Mouse (Mus musculus): Measurements from ENCODE around the gene Gpat2. TPM values are rescaled to one million over a fixed set of nuclear protein-coding genes. Genes with fewer than 3 reads are reported as not detected.
A peak's percentile ranks its signal among the peaks of the same experiment; 100 is the strongest.

Gene Gpat2
- 0.15 and 0.16 TPM in 2 replicates for polyA plus RNA-seq (2015; fragmentation: Nextera tagmentation; extraction: Ambion mirVana)

DNA sequence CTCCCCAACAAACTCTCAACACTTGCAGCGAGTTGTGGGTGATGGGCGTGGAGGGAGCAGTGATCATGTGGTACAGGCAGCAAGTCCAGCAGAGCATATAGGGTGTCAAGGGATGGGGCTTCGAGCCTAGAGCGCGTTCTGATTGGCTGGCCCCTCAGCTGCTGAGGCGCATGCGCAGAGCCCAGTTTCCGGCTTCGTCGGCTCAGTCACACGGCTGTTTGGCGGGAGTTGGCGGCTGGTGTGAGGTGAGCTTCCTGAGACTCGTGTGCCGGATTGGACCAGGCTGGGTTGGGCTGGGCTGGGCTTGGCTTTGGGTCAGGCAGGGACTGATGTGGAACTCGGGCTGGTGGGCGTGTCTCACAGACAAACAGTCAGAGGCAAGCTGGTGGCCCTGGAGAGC lies at the start of gene Gpat2:
Gene Gpat2, plus strand, starts transcription at position 223 of the 400 bp plus-strand sequence.
- no peaks in the 10 kb centered on the region for H3K36me3 ChIP-seq
- no peak for ATAC-seq
- no peak within 1 kb of the TSS for H3K9ac ChIP-seq
- H3K9me3 ChIP-seq: no peaks in the 10 kb centered on the region
- H3K4me1 ChIP-seq (replicated peaks): no peaks in the 10 kb centered on the region
- no peak within 1 kb of the TSS for H3K4me2 ChIP-seq (replicated peaks)
- H3K4me3 ChIP-seq (replicated peaks): no peak within 1 kb of the TSS
- H3K27me3 ChIP-seq (replicated peaks): no peaks in the 10 kb centered on the region
- WGBS: 81% methylated on average over 17 of the region's 17 CpGs
- no peak within 1 kb of the TSS for H3K27ac ChIP-seq

DNA sequence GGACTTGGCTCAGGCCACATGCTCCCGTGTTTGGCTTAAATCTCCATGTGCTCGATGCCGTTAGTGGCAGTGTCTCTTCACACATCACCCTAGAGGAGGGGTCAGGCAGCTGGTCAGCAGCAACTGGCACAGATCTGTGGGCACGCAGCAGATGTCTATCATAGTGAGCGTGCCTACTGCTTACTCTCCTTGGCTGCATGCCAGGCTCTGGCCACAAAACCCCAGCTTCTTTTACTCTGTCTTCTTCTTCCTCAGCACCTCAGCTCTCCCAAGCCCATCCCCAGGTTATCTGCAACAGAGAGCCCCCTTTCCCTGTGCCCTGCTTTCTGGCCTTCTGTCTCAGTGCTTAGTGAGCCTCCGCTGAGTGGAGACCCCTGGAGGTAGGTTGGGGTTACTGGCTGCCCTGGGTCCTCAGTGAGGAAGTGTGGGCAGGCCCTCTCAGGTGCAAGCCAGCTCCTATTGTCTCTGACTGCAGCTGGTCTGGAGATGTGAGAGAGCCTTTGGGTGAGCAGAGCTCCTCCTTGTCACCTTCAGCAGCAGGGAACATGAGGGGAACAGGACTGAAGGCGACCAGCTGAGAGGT lies 49.1 kb upstream of the Gpat2 start:
- WGBS: 55% methylated on average over 7 of the region's 7 CpGs
- Histone ChIP-seq H3K9ac (no peak overlapping the region), H3K27me3 (replicated peaks) (no peaks in the 10 kb centered on the region), H3K4me3 (replicated peaks) (no peak overlapping the region), H3K4me2 (replicated peaks) (no peak overlapping the region), H3K9me3 (no peaks in the 10 kb centered on the region), H3K4me1 (replicated peaks) (peaks cover 15% of the 10 kb centered on the region; the same call in 1 of the 2 replicates), H3K36me3 (no peaks in the 10 kb centered on the region), H3K27ac (no peak overlapping the region)
- ATAC-seq: no peak

DNA sequence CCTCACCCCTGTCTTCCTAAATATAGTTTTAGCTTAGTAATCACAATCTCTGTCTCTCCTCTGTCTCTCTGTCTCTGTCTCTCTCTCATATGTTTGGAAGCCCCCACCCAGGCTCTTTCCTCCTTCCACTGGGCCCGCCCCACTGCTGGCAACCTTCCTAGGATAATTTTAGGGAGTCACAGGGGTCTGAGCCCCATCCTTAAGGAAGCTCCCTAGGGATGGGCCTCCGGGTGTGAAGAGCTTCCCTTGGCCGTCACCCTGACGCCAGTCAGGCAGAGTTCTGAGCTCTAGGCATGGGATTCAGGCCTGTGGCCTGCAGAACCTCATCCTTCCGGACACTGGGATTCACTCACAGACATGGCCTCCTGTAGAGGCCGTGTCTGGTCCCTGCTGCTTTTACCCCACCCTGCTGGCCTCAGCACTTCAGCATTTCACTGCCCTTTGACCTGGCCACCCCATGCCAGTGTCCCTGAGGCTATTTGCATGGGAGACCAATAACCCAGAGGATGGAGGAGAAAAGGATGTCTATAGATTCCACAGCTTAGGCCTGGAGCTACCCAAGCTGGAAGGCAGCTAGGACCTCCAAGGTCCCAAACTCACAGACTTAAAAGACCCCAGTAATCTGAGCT lies 48.5 kb upstream of the Gpat2 start:
- H3K9ac ChIP-seq: no peak overlapping the region
- 76% methylated on average over 6 of the region's 6 CpGs for WGBS
- H3K27me3 ChIP-seq (replicated peaks): no peaks in the 10 kb centered on the region
- H3K27ac ChIP-seq: no peak overlapping the region
- no peak overlapping the region for H3K4me3 ChIP-seq (replicated peaks)
- no peaks in the 10 kb centered on the region for H3K36me3 ChIP-seq
- no peaks in the 10 kb centered on the region for H3K9me3 ChIP-seq
- 0 out of 2 replicates have a peak, but pooled peaks cover 8% of the 10 kb centered on the region for H3K4me1 ChIP-seq (replicated peaks)
- H3K4me2 ChIP-seq (replicated peaks): no peak overlapping the region
- no peak for ATAC-seq

DNA sequence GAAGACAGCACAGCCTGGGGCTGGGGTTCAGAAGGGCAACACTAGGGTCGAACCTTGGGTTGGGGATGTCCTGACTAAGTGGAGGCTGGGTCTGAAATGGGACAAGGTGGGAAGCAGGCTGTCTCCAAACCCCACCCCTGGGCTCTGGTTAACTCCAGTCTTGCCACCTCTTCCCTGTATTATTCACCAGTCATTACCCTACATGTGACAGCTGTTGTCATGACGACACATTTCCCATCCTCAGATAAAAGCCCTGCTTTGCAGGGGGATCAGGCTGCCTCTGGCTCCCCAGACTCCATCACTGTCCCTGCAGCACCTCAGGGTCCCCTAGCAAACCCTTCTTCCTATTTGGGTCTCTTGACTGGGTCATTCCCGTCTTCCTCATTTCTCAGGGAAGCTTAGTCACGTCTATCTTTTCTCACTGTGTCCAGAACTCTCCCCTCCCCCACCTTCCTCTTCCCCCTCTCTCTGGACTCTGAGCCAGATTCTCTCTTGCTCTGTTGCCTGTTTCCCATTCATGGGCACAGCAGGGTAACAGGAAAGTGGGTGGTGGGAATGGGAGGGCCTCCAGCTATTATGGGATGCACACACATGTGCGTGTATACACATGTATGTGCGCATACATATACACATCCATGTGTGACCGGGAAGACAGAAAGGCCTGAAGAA lies 46.9 kb upstream of the Gpat2 start:
- WGBS: 66% methylated on average over 7 of the region's 7 CpGs
- no peak overlapping the region for H3K27ac ChIP-seq
- H3K4me3 ChIP-seq (replicated peaks): no peak overlapping the region
- no peaks in the 10 kb centered on the region for H3K36me3 ChIP-seq
- no peak overlapping the region for H3K9ac ChIP-seq
- H3K27me3 ChIP-seq (replicated peaks): no peaks in the 10 kb centered on the region
- H3K4me2 ChIP-seq (replicated peaks): no peak overlapping the region
- H3K4me1 ChIP-seq (replicated peaks): 0 out of 2 replicates have a peak, but pooled peaks cover 8% of the 10 kb centered on the region
- no peaks in the 10 kb centered on the region for H3K9me3 ChIP-seq
- ATAC-seq: no peak

DNA sequence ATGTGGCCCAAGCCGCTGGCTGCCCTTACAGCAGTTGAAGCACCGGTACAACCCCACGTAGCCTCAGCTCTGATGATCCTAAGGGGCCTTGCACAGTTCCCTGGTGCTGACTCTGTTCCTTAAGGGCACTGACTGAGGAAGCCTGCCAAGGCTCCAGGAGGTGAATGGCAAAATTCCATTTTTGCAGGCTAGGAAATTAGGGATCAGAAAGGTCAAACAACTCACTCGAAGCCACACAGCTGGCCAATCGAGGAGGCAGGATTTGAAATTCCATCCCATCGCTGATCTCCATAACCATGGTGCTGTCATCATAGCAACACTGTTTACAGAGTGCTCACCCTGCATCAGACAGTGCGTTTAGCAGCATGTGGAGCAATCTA lies 46.4 kb upstream of the Gpat2 start:
- 64% methylated on average over 7 of the region's 7 CpGs for WGBS
- Histone ChIP-seq H3K9me3 (no peaks in the 10 kb centered on the region), H3K4me2 (replicated peaks) (no peak overlapping the region), H3K9ac (no peak overlapping the region), H3K27me3 (replicated peaks) (no peaks in the 10 kb centered on the region), H3K27ac (no peak overlapping the region), H3K4me3 (replicated peaks) (no peak overlapping the region), H3K36me3 (no peaks in the 10 kb centered on the region), H3K4me1 (replicated peaks) (0 out of 2 replicates have a peak, but pooled peaks cover 8% of the 10 kb centered on the region)
- ATAC-seq: no peak

DNA sequence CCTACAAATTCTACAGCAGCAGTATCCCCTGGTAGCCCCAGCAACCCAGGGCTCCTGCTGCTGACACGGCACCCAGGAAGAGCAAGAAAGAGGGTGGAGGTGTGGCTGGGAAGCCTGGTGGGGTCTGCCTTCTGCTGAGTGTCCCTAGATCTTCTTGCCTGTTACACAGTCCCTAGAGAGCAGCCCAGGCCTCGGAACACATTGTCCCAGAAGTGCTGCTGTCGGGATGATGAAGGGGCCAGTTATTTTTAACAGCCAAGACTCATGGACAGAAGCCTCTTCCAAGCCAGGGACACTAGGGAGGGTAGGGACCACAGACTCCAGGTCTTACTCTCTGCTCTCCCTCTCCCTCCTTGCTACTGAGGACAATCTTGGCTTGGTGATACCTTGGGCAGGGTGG lies 45.7 kb upstream of the Gpat2 start:
- 64% methylated on average over 3 of the region's 3 CpGs for WGBS
- Histone ChIP-seq H3K36me3 (no peaks in the 10 kb centered on the region), H3K4me3 (replicated peaks) (no peak overlapping the region), H3K9ac (no peak overlapping the region), H3K27ac (no peak overlapping the region), H3K9me3 (no peaks in the 10 kb centered on the region), H3K4me1 (replicated peaks) (0 out of 2 replicates have a peak, but pooled peaks cover 8% of the 10 kb centered on the region), H3K27me3 (replicated peaks) (no peaks in the 10 kb centered on the region), H3K4me2 (replicated peaks) (no peak overlapping the region)
- no peak for ATAC-seq

DNA sequence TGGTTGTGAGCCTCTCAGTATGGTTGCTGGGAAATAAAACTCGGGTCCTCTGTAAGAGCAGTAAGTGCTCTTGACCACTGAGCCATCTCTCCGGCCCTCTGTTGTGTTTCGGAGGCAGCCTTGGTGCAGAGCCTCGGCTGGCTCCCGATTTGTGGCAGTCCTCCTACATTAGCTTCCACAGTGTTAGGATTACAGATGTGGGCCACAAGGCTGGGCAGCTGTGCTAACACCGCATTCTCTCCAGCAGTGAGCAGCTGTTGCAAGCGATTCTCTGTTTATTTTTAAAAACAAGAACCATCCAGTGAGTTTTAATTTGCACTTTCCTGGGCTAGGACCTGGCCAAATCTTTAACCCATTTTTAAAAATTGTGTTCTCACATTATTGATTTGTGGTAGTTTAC lies 41.1 kb upstream of the Gpat2 start:
- H3K27me3 ChIP-seq (replicated peaks): no peaks in the 10 kb centered on the region
- H3K36me3 ChIP-seq: no peaks in the 10 kb centered on the region
- H3K4me2 ChIP-seq (replicated peaks): no peak overlapping the region
- H3K4me3 ChIP-seq (replicated peaks): no peak overlapping the region
- no peak overlapping the region for H3K9ac ChIP-seq
- no peak for ATAC-seq
- no peak overlapping the region for H3K27ac ChIP-seq
- 51% methylated on average over 7 of the region's 7 CpGs for WGBS
- no peaks in the 10 kb centered on the region for H3K9me3 ChIP-seq
- H3K4me1 ChIP-seq (replicated peaks): no peaks in the 10 kb centered on the region

DNA sequence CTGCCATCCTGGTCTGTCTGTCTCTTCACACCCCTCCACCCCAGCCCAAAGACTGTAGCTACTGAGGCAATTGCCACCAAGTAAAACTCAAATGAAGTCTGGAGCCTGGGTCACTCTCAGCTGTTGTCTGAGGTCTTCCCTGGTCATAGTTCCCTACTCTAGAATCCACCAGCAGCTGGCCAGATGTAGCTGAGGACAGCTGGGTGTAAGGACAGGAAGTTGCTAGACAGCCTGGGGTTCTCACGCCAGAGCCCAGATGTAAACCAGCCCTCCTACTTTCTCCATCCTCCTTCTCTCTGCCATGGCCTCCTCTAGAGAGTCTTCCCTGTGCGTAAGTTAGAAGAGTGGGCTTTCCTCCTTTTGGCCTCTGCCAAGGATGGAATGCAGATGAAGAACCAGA lies 37.5 kb upstream of the Gpat2 start:
- peaks cover 3% of the 10 kb centered on the region; the same call in 1 of the 2 replicates for H3K4me1 ChIP-seq (replicated peaks)
- H3K27me3 ChIP-seq (replicated peaks): no peaks in the 10 kb centered on the region
- no peak overlapping the region for H3K9ac ChIP-seq
- no peak overlapping the region for H3K4me2 ChIP-seq (replicated peaks)
- 60% methylated on average over 2 of the region's 2 CpGs for WGBS
- no peaks in the 10 kb centered on the region for H3K9me3 ChIP-seq
- H3K27ac ChIP-seq: no peak overlapping the region
- H3K36me3 ChIP-seq: no peaks in the 10 kb centered on the region
- H3K4me3 ChIP-seq (replicated peaks): no peak overlapping the region
- ATAC-seq: no peak

DNA sequence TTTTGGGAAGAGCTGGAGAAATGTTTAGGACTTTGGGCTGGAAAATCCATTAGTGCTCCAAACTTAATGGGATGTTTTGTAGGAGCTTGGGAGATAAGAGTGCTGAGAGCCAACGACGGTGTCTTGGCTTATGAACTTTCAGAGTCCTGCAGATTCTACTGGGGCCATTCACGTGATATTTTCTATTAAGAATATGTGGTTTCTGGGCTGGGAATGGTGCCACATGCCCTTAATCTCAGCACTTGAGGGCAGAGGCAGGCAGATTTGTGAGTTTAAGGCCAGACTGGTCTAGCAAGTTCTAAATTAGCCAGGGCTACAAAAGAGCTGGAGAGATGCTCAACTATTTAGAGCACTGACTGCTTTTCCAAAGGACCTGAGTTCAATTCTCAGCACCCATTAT lies 34.6 kb upstream of the Gpat2 start:
- ATAC-seq: no peak
- Histone ChIP-seq H3K4me3 (replicated peaks) (no peak overlapping the region), H3K27ac (no peak overlapping the region), H3K36me3 (no peaks in the 10 kb centered on the region), H3K9me3 (no peaks in the 10 kb centered on the region), H3K9ac (no peak overlapping the region), H3K27me3 (replicated peaks) (no peaks in the 10 kb centered on the region), H3K4me1 (replicated peaks) (peaks cover 3% of the 10 kb centered on the region; the same call in 1 of the 2 replicates), H3K4me2 (replicated peaks) (no peak overlapping the region)
- 68% methylated on average over 3 of the region's 3 CpGs for WGBS

DNA sequence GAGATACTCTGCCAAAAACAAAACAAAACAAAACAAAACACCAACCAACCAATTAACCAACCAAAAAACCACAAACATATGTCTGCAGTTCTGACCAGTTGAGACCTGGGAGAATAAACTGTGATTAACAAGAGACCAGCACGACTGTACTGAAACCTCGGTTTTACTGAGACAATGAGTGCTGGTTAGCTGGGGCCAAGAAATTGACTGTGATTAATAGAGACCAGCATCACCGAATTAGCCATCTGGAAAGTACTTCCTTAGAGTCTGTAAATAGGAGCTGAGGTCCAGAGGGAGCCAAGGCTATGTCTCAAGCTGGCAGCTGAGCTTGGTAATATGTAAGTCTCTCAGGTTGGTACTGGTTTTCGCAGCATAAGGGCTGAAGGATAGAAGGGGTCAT lies 34.2 kb upstream of the Gpat2 start:
- H3K9ac ChIP-seq: no peak overlapping the region
- ATAC-seq: no peak
- H3K27ac ChIP-seq: no peak overlapping the region
- H3K36me3 ChIP-seq: no peaks in the 10 kb centered on the region
- 60% methylated on average over 4 of the region's 4 CpGs for WGBS
- H3K4me2 ChIP-seq (replicated peaks): no peak overlapping the region
- peaks cover 3% of the 10 kb centered on the region; the same call in 1 of the 2 replicates for H3K4me1 ChIP-seq (replicated peaks)
- H3K9me3 ChIP-seq: no peaks in the 10 kb centered on the region
- H3K4me3 ChIP-seq (replicated peaks): no peak overlapping the region
- no peaks in the 10 kb centered on the region for H3K27me3 ChIP-seq (replicated peaks)

DNA sequence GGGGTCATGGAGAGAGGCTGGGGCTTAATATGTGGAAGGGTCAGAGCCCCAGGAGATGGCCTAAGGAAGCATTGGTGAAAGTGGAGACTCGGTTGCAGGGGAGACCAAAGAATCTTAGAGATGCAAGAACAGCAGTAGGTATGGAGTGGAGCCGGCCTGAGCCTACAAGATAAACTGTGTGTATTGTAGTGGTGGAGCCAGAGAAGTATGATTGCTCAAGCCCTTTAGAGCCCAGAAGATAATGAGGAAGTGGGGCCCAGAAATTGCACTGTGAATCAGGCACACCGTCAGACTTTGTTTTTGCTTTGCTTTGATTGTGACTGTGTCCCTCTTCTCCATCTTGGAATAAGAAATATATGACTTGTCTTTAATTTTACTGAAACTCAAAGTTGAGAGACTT lies 33.7 kb upstream of the Gpat2 start:
- Histone ChIP-seq H3K36me3 (no peaks in the 10 kb centered on the region), H3K27me3 (replicated peaks) (no peaks in the 10 kb centered on the region), H3K4me1 (replicated peaks) (peaks cover 3% of the 10 kb centered on the region; the same call in 1 of the 2 replicates), H3K4me2 (replicated peaks) (no peak overlapping the region), H3K27ac (no peak overlapping the region), H3K9me3 (no peaks in the 10 kb centered on the region), H3K9ac (no peak overlapping the region), H3K4me3 (replicated peaks) (no peak overlapping the region)
- WGBS: 49% methylated on average over 3 of the region's 3 CpGs
- ATAC-seq: peak; percentile 41; the same call in 1 of the 2 replicates

DNA sequence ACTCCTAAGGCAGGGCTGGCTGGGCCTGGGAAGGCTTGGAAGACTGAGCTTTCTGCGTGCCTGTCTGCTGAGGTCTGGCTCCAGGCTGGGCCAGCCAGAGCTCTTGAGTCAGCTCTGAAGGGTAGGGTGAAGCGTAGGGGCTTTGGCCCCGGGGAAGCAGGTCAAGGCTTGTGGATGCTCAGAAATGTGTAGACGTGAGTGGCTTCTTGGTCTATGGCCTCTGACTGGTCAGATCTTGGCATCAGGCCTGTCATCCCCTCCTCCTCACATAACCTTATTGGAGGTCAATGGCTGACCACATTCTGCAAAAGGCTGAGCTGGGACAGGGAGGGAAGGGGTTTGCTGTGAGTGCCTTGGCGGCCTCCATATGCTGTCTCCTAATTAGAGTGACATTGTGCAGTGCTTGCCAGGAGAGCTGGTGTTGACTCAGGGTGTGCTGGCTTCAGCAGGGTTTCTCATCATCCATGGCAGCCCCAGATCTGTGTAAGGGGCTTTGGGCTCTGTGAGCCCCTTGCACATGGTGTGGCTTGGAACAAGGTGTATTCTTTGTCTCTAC lies 30.3 kb upstream of the Gpat2 start:
- H3K4me2 ChIP-seq (replicated peaks): no peak overlapping the region
- WGBS: 72% methylated on average over 5 of the region's 5 CpGs
- H3K4me3 ChIP-seq (replicated peaks): no peak overlapping the region
- no peak overlapping the region for H3K9ac ChIP-seq
- no peak overlapping the region for H3K27ac ChIP-seq
- no peak for ATAC-seq
- no peaks in the 10 kb centered on the region for H3K36me3 ChIP-seq
- no peaks in the 10 kb centered on the region for H3K9me3 ChIP-seq
- H3K27me3 ChIP-seq (replicated peaks): no peaks in the 10 kb centered on the region
- H3K4me1 ChIP-seq (replicated peaks): peaks cover 3% of the 10 kb centered on the region; the same call in 1 of the 2 replicates
